Mouse (Mus musculus) regulatory T cell (primary cell): ENCODE results near the gene Adarb2.

ENCODE experiments used
- in situ Hi-C: fragments of 300-600 bp; cut with MboI, MseI; formaldehyde crosslinking; loops from one replicate; pipeline ENCODE4 v1.15.1; 2025; ENCODE audit warnings: high pct_unique_total_duplicates

The Adarb2 gene

DNA sequence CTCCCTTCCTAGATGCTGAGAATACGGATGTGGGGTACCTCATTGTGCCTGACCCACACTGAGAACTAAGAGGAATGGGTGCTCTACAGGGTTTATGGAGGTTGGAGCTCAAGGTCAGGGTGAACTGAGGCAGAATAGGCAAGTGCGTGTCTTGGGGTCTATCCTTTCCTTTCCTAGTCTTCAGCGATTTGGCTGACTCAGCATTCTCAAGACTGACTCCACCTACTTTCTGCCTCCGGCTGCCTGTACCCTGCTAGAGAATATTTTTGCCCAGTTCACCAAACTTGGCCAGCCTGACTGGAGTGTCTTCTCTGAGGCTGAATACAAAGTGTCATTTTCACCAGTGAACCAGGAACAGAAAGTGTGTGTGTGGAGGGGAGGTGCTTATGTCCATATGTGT is 163.4 kb downstream of the Adarb2 start:
- in situ Hi-C loops, result loop anchor here (25.0 kb wide), 1 partner anchor 671 kb away; no protein-coding TSS in a partner anchor

GRCm38 (mm10) chr13:8369868-8370387 is 167.3 kb downstream of the Adarb2 start:
- in situ Hi-C loops, result loop anchor here (25.0 kb wide), 1 partner anchor 667 kb away; no protein-coding TSS in a partner anchor

- in situ Hi-C loops, result no loop called here
Observed at GRCm38 (mm10) chr13:8388541-8388940, 185.9 kb downstream of the Adarb2 start.

DNA sequence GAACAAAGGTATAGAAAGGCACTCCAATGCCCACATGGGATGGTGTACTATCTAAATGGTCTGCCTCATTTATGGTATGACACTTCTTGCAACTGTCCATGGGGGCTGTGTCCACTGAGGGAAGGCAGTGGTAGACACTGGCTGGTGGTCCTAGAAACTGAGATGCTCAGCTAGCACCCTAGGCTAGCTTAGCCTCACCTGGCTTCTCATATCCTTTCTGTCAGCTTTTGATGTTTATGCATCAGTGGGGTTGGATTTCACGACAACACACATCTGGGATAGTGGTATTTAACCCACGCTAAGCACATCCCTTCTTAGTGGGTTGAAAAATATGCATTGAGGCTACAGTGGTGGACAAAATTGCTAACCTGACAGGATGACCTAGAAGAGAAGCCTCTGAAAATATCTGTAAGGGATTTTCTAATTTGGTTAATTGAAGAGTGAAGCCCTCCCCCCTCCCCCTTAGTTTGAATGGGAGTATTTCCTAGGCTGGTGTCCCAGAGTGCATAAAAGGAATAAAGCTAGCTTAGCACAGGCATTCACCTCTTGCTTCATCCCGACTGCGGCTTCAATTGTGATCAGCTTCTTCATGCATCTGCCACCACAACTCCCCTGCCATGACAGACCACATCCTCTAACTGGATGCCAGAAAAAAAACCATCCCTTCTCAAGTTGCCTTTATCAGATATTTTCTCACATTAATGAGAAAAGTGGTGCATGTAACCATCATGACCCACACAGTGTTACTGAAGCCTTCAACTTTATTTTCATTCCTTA is 197.8 kb downstream of the Adarb2 start:
- in situ Hi-C loops, result no loop called here

- in situ Hi-C loops, result no loop called here
Observed at GRCm38 (mm10) chr13:8402324-8402873, 199.7 kb downstream of the Adarb2 start.

GRCm38 (mm10) chr13:8406020-8406419 is 203.4 kb downstream of the Adarb2 start:
- in situ Hi-C loops, result no loop called here

DNA sequence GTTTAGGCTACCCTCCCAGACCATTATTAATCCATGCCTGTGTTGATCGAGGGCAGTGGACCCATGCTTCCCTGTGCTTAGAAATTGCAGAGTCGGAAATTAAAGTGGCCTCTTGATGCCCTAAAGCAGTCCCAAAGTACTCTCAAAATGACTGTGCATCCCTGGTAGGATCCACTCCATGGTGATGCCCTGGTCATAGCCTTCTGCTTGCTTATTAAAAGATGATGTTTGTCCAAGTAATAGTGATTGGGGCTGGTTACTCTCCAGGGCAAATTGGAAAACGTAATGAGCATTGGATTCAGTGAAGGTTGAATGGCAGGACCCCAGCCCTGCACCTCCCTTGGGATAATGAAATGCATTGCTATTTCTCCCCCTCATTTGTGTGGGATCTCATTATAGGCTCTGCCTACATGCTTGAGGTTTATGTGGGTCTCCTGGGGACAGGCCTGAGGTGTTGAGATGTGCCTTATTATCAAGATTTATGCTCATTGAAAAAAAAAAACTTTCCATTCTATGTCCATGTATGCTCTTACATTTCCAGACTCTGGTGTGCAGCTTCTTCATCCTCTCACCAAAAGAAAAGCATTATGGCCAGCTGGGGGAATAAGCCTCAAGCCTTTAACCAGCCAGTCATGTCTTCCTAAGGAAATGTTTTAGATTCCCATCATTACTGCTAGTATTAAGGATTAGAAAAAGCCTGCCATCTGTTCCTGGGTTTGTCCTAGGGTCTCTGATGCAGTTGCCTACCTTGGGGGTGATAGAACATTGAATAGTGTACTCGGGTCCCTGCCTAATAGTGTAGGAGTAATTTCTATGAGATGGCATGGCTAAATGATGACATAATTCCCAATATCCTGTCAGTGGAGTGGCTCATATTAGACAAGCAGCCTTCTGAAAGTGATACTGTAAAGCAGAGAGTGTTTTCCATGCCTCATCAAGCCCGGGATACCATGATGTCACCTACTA is 208.0 kb downstream of the Adarb2 start:
- in situ Hi-C loops, result no loop called here

DNA sequence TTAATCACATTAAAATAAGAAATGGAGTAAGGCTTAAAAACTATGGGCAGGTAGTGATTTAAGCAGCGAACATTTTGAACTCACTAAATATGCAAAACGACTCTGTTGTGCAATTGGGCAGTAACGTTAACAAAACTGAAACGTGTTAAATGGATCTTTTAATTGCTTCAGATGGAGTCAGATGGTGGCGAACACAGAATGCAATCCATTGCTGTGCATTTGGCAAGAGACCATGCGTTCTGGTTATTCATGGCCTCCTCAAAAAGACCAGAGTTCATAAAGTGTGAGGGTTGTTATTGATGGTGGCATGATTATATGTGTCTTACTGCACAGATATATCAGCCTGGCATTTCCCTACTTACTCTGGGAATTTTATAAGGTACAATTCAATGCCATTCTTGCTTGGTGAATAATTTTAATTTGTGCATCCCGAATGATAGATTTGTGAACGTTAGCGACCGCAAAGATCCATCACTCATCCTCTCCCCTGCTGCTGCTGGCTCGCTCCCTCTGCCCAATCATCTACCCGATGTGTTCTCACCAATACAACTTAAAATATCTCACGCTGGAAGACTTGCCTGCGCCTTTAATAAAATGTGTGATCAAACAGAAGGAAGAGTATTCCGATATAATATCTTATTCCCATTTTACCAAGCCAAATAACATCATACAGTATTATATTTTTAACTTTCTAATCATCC is 221.5 kb downstream of the Adarb2 start:
- in situ Hi-C loops, result no loop called here

DNA sequence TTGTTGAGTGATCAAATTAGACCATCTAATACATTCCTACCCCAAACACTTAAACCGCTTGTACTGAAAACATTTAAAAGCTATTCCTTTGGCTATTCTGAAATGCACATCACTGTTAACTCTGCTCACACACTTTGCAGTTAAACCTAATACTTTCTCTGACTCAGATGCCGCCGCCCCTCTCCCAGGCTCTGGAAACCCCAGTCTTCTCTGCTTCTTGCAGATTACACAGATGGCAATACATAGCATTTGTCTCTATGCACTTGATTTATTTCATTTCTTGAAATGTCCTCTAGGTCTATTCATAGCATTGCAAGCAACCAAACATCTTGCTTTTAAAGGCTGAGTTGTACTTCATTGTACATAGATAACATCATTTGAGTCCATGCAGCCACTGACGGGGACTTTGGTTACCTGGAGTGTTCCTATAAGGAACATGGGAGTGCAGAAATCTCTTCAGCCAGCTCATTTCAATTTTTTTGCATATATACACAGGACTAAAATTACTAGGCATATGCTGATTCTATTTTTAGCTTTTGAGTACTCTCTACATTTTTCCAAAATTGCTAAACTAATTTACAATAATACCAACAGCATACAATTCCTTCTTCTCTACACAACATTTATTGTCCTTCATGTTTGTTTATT is 236.6 kb downstream of the Adarb2 start:
- in situ Hi-C loops, result no loop called here

- in situ Hi-C loops, result no loop called here
Observed at GRCm38 (mm10) chr13:8445415-8445814, 242.7 kb downstream of the Adarb2 start.

GRCm38 (mm10) chr13:8448192-8448879 is 245.7 kb downstream of the Adarb2 start:
- in situ Hi-C loops, result no loop called here

DNA sequence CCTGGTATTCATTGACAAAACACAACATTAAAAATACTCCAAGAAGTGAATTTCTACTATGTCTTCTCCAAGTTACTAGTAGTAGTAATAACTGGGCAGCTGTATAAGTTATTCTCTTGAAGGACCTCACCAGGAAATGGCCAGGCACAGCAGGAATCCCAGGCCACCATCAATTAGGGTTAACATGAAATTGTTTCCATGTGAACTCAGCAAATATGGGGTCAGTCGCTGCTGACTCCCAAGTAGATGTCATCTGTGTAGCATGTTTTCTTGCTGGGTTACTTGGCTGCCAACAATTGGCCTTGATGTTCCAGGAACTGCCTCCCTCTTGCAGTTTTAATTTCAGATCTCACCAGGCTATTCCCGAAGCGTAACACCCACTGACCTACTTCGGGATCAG is 248.9 kb downstream of the Adarb2 start:
- in situ Hi-C loops, result loop anchor here (25.0 kb wide), 1 partner anchor 1814 kb away; the partner anchor contains the start of gene Pfkp

GRCm38 (mm10) chr13:8456886-8457285 is 254.2 kb downstream of the Adarb2 start:
- in situ Hi-C loops, result loop anchor here (25.0 kb wide), 1 partner anchor 1820 kb away; the partner anchor contains the start of gene Pfkp

DNA sequence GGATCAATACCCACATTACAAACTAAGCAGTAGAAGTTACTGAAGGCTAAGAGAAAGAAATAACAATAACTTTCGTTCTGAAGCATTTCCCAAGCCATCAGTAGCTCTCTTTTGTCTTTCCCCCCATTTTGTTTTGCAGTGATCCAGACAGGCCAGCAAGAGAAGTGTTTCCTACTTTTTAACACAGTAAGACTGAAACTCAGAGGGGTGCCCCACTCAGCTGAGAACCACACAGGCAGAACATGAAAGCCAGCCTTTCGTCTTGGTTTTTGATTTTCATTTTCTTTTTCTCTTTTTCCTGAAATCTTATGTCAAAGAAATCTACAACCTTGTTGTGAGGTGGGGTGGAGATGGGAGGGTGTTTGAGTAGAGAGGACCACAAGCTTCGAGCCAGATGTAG is 255.2 kb downstream of the Adarb2 start:
- in situ Hi-C loops, result loop anchor here (25.0 kb wide), 1 partner anchor 1821 kb away; the partner anchor contains the start of gene Pfkp

- in situ Hi-C loops, result loop anchor here (10.0 to 25.0 kb wide), 2 partner anchors 903 to 1830 kb away; partner anchors contain the start of gene Pfkp
Observed at GRCm38 (mm10) chr13:8467591-8468366, 265.1 kb downstream of the Adarb2 start.

DNA sequence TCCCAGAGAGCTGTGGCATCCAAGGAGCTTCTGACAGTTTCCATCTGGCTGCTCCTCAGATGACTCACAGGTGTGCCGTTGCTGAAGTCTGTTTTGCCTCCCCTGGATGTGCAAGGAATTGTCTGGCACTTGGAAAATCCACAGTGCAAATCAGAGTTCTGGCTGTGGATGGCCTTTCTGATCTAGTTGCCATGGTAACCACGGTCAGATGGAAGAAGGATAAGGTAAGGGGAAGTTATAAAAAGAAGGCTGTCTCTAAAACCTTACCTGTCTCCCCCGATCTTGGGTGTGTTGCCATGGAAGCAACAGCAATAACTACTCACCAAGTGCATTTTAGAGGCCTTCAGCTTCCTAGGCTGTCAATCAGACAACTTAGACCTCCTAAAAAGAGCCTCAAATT is 273.6 kb downstream of the Adarb2 start:
- in situ Hi-C loops, result no loop called here

DNA sequence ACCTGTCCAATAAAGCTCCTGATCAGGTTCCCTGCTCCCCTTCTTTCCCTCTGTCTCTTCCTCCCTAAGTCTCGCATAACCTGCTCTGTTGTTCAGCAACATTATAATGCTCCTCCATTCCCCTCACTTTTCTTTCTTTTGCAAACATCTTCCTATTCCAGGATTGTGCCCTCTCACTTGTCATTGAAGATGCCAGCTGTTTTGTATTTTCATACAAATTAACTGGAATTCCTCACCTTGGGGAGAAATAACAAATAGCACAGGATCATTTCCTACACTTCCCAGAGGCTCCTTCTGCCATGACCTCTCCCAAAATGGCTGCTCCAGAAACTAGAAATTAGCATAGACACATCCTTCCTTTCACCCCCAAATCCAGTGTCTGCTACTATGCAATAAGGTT is 276.1 kb downstream of the Adarb2 start:
- in situ Hi-C loops, result no loop called here

GRCm38 (mm10) chr13:8479970-8480369 is 277.3 kb downstream of the Adarb2 start:
- in situ Hi-C loops, result no loop called here

DNA sequence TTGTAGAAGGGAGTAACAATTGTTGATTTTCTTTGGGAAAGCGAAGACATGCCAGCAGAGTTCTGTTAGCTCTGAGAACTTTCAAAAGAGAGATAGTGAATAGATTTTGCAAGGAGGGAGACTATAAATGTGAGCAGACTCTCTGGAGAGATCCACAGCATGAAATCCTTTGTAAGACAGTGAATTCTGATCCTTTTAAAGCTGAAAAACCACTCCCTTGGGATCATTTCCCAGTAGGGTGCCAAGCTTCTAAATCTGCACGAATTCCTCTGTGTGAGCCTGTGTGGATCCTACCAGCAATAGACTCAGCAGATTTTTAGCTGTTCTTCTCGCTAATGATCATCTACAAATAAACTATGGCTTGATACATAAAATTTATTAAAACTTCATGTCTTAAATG is 278.7 kb downstream of the Adarb2 start:
- in situ Hi-C loops, result no loop called here
